Mouse (Mus musculus) limb, embryonic 13.5 days (tissue): Measurements from ENCODE around the gene Ceacam18. TPM values are rescaled to one million over a fixed set of nuclear protein-coding genes. Genes with fewer than 3 reads are reported as not detected.

ENCODE experiments used
- polyA plus RNA-seq: library from polyadenylated mRNA; unstranded; fragments of >200 nt; fragmentation: Nextera tagmentation; extraction: Ambion mirVana; gene quantifications from 2 replicates; pipeline ENCODE4 v1.2.1, GENCODE M21; 2015

Gene Ceacam18
- polyA plus RNA-seq, 1 experiment from 2014 or later: not detected

Other genes with a start within 250 kb of the Ceacam18 start
- 0.06 and 0.13 TPM in 2 replicates for gene Siglecg, start 226.5 kb upstream of the Ceacam18 start, polyA plus RNA-seq
- gene Lim2, start 207.0 kb upstream of the Ceacam18 start, polyA plus RNA-seq: not detected in 2 replicates
- 0.89 and 1.1 TPM in 2 replicates for gene Nkg7, start 197.6 kb upstream of the Ceacam18 start, polyA plus RNA-seq
- gene Cldnd2, start 193.9 kb upstream of the Ceacam18 start, polyA plus RNA-seq: not detected in 2 replicates
- gene Etfb, start 190.6 kb upstream of the Ceacam18 start, polyA plus RNA-seq: 272 and 301 TPM in 2 replicates
- not detected in 2 replicates for gene Gm45233, start 190.6 kb upstream of the Ceacam18 start, polyA plus RNA-seq
- gene Vsig10l, start 171.6 kb upstream of the Ceacam18 start, polyA plus RNA-seq: 3.9 and 4.8 TPM in 2 replicates
- 1.8 and 2.0 TPM in 2 replicates for gene Iglon5, start 144.6 kb upstream of the Ceacam18 start, polyA plus RNA-seq
- not detected in 2 replicates for gene 4931406B18Rik, start 128.8 kb upstream of the Ceacam18 start, polyA plus RNA-seq
- gene Cd33, start 90.3 kb upstream of the Ceacam18 start, polyA plus RNA-seq: 1.2 and 1.5 TPM in 2 replicates
- 4.8 and 4.9 TPM in 2 replicates for gene Zfp658, start 72.5 kb upstream of the Ceacam18 start, polyA plus RNA-seq
- 14.4 and 15.4 TPM in 2 replicates for gene Zfp719, start 55.1 kb upstream of the Ceacam18 start, polyA plus RNA-seq
- 0.27 and 0.33 TPM in 2 replicates for gene Zfp819, start 27.5 kb upstream of the Ceacam18 start, polyA plus RNA-seq
- 0.62 and 0.70 TPM in 2 replicates for gene Siglece, start 25.5 kb downstream of the Ceacam18 start, polyA plus RNA-seq
- gene Ctu1, start 37.3 kb downstream of the Ceacam18 start, polyA plus RNA-seq: 15.0 and 15.2 TPM in 2 replicates
- not detected in 2 replicates for gene Klk14, start 55.7 kb downstream of the Ceacam18 start, polyA plus RNA-seq
- 0.37 and 0.79 TPM in 2 replicates for gene Klk13, start 77.9 kb downstream of the Ceacam18 start, polyA plus RNA-seq
- not detected in 2 replicates for gene Klk12, start 134.2 kb downstream of the Ceacam18 start, polyA plus RNA-seq
- gene Klk11, start 139.9 kb downstream of the Ceacam18 start, polyA plus RNA-seq: 0.27 and 0.70 TPM in 2 replicates
- gene Klk10, start 146.3 kb downstream of the Ceacam18 start, polyA plus RNA-seq: 2.0 and 2.1 TPM in 2 replicates
- 0.38 and 0.55 TPM in 2 replicates for gene Klk9, start 157.2 kb downstream of the Ceacam18 start, polyA plus RNA-seq
- gene Klk8, start 162.9 kb downstream of the Ceacam18 start, polyA plus RNA-seq: 16.8 and 19.0 TPM in 2 replicates
- not detected in 2 replicates for gene Klk7, start 176.6 kb downstream of the Ceacam18 start, polyA plus RNA-seq
- not detected in 2 replicates for gene Klk6, start 189.8 kb downstream of the Ceacam18 start, polyA plus RNA-seq
- 0.26 and 0.27 TPM in 2 replicates for gene Klk5, start 207.3 kb downstream of the Ceacam18 start, polyA plus RNA-seq
- gene Klk4, start 246.5 kb downstream of the Ceacam18 start, polyA plus RNA-seq: 0.20 and 0.27 TPM in 2 replicates